Mouse (Mus musculus) testis, postnatal 10 days (tissue): ENCODE measurements around the gene Spef1.
A peak's percentile ranks its signal among the peaks of the same experiment; 100 is the strongest.

Experiments
- DNase-seq: peaks from one replicate; pipeline ENCODE4 v3.0.0; 2021; ENCODE audit warnings: low spot score

Spef1 gene

DNA sequence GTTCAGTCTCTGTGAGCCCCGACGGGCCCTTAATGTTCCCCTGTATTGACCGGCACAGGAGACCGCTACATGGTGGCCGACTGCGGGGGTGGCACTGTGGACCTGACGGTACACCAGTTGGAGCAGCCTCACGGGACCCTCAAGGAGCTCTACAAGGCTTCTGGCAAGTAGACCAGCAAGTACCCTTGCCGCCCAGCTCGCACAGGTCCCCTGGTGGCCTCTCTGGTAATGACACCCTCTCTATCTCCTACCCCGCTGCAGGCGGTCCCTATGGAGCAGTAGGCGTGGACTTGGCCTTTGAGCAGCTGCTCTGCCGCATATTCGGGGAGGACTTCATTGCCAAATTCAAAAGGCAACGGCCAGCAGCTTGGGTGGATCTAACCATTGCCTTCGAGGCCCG is 44.5 kb downstream of the Spef1 start:
- peak; percentile 93 for DNase-seq

DNA sequence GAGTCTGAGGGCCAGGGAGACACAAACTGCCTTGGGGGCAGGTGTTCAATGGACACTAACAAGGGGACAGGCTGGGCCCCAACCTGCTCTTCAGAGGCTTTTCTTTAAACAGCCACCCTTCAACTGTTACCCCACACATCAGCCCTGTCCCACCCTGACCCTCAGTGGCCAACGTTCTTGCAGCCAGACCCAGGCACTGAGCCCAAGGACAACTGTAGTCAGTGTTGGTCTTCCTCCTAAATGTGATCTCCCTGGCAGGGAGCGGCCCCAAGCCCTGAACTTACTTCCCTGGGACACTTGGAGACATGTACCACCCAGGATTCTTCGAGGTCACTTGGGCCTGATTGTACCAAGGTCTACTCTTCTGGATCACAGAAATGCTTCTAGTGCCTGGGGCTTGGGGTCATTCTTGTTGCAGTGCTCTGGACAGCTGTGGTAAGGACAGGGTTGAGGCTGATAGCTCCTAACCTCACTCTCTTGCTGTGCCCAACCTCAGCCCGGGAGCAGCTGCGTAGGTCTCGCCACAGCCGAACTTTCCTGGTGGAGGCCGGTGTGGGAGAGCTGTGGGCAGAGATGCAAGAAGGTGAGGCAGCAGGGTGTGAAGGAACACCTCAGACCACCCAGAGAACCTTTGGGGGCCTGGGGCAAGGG is 45.6 kb downstream of the Spef1 start:
- peak; percentile 50 for DNase-seq

DNA sequence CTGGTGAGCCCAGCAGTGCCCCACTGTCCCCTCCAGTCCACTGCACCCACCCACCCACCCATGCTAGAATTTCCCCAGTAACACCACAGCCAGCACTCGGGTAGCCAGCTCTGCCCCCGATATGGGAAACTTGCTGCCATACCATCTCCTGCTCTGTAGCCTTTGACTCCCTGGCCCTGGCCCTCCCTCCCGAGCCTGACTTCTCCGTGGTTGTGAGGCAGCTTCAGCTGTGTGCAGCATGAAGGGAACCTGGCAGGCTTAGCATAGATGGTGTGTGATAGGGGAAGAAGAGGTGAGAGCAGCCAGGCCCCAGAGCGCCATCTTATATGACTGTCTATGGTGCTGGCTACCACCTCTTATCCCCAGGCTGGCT is 46.6 kb downstream of the Spef1 start:
- DNase-seq = peak; percentile 39

GRCm38 (mm10) chr2:131139886-131140532 is 47.1 kb downstream of the Spef1 start:
- peak; percentile 36 for DNase-seq

DNA sequence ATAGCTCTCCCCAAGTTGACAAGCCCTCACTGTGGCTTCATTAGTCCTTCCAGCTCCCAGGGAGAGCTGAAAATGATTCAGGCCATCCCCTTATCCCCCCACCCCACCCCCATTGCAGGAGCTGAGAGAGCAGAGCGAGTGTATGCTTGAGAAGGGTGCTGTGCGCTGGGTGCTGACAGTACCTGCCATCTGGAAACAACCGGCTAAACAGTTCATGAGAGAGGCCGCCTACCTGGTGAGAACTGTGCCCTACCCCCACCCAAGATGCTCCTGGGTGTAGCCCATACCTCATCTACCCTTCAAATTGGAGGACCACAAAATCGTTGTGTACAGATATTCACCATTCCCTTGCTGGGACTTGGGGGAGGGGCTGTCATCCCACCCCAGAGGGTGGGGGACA is 47.8 kb downstream of the Spef1 start:
- DNase-seq = peak; percentile 33

GRCm38 (mm10) chr2:131138760-131139159 is 48.3 kb downstream of the Spef1 start:
- DNase-seq = peak; percentile 42

DNA sequence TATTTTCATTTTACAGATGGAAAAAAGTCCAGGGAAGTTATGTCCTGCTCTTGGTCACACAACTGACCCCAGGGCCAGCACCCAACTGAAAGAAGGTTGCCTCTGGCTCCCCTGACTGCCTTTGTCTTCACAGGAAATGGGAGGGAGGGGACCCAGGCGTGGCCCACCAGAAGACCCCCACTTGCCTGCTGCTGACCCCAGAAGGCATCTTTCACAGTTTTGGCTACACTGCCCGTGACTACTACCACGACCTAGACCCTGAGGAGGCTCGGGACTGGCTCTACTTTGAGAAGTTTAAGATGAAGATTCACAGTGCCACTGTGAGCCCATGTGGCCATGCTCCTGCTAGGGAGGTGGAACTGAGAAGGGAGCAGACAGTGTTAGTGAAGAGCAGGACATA is 48.8 kb downstream of the Spef1 start:
- DNase-seq = peak; percentile 37

GRCm38 (mm10) chr2:131135521-131136139 is 51.5 kb downstream of the Spef1 start:
- no peak for DNase-seq

DNA sequence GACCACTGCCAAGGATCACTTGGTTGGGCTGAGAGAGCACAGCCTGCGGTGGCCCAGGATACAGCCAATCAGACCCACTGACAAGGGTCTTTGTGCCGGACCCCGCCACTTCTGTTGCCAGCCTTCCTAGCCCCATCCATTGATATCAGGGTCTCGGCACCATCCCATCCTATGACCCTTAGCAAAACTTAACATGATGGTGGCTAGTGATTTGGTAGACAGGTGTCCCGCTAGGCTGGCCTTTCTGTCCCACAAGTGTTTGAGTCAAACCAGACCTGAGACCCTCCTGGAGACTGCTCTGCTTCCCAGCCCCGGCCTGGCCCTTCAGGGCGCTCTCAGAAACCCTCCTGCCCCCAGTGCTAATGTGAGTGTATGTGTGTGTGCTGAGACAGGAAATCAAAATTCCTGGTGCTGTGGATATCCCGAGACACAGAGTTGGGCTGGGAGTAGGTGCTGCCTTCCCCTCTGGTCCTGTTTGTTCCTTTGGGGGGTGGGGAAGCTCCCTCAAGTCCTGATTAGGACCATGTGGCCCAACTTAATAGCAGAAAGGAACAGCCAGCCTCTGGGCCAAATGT is 52.2 kb downstream of the Spef1 start:
- DNase-seq = no peak

- DNase-seq = peak; percentile 35
Observed at GRCm38 (mm10) chr2:131134381-131134780, 52.7 kb downstream of the Spef1 start.

GRCm38 (mm10) chr2:131132930-131133547 is 54.0 kb downstream of the Spef1 start, which contains the start of gene Gm11037:
Gene Gm11037 (plus strand): TSS chr2:131133497.
- no peak for DNase-seq

- no peak for DNase-seq
Observed at GRCm38 (mm10) chr2:131132111-131132888, 54.8 kb downstream of the Spef1 start.

- DNase-seq = no peak
Observed at GRCm38 (mm10) chr2:131130849-131131248, 56.2 kb downstream of the Spef1 start.

DNA sequence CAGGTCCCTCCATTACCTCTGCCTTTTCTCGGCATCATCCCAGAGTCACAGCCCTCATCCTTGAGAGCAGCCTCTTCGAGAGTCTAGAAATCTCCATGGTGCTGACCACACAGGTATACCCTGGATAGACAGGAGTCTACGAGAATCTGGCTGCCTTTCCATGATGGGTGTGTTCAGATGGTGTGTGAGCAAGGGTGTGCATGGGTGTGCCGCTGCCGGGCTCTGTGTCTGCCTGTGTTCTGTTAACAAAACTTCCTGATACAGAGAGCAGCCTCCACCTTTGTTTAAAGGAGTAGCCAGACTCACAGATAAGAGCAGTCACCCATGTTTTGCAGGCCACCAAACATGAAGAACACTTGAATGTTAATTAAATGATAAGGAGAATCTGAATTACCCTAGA is 57.2 kb downstream of the Spef1 start:
- no peak for DNase-seq

DNA sequence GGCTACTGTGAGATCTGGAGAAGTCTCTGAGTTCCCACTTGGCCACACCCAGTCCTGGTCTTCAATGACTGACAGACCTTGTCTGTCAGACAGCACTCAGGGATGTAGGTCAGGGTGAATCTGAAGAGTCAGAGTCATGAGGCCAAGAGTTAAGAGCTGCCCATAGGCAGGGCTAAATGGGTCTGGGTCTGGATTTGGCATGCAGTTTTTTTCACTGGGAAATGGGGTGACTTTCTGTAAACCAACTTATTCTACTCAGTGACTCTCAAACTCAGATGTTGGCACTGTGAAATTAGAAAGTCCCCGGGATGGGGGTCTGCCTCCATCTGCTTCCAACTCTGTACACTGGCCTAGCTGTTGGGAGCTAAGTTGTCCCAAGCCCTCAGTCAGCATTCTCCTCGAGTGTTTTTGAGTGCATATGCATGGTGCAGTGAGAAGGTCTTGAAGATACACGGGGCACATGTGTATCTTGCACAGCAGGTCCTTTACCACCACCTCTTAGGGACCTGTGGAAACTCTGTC is 58.4 kb downstream of the Spef1 start:
- no peak for DNase-seq

- DNase-seq = no peak
Observed at GRCm38 (mm10) chr2:131128211-131128610, 58.9 kb downstream of the Spef1 start.

DNA sequence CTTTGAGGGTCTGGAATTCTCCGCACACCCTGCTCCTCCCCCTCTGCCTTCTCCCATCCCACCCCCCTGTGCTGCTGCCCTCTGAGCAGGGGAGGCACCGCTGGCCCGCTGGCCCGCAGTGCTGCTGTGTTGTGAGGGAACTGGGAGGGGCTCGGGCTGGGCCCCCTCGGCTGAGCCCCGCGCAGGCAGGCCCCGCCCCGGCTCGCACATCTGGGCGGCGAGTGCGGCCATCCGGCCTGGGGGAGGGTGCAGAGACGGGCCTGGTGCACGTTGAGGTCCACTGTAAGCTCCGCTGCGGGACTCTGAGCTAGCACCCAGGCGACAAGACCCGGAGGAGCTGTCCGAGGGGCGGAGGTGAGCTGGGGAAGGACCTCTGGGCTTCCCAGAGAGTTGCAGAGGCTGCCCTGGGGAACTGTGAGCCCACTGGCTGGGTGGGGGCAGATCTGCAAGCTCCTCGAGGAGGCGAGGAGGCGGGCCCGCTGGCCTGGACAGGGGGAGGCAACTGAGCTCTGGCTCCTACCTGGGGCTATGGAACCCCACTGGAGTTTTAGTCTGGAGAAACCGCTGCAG is 59.8 kb downstream of the Spef1 start, which contains the start of gene Hspa12b:
TSS of gene Hspa12b (plus strand) at position 120 of the 570 bp plus-strand sequence.
- peak; percentile 78 for DNase-seq

DNA sequence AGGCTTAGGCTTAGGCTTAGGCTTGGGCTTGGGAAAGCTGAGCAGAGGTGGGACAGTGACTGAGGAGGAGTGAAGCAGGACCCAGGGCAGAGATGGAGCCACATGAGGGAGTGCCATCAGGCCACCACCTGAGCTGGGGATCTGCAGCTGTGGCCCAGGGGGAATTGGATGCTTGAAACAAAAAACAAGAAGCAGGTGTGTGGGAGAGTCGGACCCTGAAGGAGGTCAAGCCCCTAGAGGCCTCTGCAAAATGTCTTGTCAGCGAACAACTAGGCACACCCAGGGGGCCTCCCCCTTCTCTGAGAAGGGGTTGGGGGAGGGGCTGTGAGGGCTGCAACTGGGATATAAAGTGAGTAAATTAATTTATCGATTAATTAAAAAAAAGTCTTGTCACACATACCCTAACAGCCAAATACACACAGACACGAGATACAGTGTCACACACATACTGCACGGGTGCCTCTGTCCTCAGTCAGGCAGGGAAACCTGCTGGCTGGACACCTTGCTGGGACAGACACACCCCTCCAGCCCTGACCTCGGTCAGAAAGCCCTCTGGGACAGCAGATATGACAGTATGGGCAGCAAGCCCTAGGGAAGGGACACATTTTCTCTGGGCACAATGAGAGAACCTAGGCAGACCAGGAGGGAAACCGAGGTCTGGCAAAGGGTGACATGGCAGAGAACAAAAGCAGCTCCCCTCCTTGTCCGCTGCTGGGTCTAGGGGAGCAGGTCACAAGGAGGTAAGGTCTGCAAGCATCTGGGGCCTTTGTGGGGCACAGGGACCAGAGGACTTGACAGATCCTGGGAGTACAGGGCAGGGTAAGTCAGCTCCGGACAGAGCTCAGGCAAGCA is 60.9 kb downstream of the Spef1 start:
- DNase-seq = no peak

DNA sequence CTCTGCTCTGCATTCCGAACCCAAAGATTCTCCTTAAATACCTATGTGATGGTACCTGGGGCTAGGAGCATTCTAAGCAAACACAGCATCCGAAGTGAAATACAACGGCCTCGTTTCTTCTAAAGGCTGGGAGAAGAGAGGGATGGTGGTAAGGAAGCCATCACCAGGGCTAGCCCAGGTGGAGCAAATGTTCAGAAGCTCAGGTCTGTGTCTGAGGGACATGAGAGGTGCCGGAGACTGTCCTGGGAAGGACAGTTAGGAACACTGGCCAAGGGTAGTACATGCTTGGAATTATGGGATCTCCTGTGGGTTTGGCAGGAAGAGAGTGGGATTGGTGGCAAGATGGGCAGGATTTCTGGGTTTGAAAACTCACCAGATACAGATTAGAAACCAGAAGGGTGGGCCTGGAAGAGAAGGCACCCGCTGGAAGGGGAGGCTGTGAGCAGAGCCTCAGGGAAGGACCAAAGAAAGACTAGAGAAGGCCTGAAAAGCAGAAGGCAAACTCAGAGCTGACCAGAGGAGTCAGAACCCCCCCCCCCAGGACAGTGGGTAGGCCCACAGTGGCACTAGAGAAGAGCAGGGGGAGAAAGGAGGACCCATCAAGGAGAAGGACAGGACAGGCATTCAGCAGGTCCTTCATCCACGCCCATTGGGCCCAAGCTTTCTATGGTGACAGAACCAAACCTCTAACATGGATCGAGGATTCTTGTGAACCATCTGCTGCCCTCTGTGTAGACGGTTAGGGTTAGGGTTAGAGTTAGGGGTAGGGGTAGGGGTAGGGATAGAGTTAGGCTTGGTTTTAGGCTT is 61.7 kb downstream of the Spef1 start:
- DNase-seq = no peak
